Mouse (Mus musculus) intestine, embryonic 16.5 days (tissue): ENCODE data around the gene Pcca. TPM values are rescaled to one million over a fixed set of nuclear protein-coding genes. Genes with fewer than 3 reads are reported as not detected.
A peak's percentile ranks its signal among the peaks of the same experiment; 100 is the strongest.

Experiments used
- ATAC-seq: fragments of 200-750 bp; cut with Nextera tagmentation; 2 replicates; pipeline ENCODE4 v1.8.0; 2017; ENCODE audit warnings: moderate TSS enrichment, moderate library complexity
- H3K27ac ChIP-seq: fragments of 300-500 bp; sonication (generic); 2 replicates; pipeline ENCODE4 v1.5.1; 2014; ENCODE audit warnings: mild to moderate bottlenecking, low read length
- H3K27me3 ChIP-seq: fragments of 300-500 bp; sonication (generic); replicated peaks from 2 replicates; pipeline ENCODE4 v1.6.1; 2014; ENCODE audit warnings: low read length, control low read depth, mixed read lengths; ENCODE audit not compliant: control insufficient read depth, insufficient read depth
- H3K36me3 ChIP-seq: fragments of 300-500 bp; sonication (generic); 2 replicates; pipeline ENCODE4 v1.6.1; 2014; ENCODE audit warnings: low read length, control low read depth; ENCODE audit not compliant: control insufficient read depth, insufficient read depth
- H3K4me1 ChIP-seq: fragments of 300-500 bp; sonication (generic); 2 replicates; pipeline ENCODE4 v1.6.1; 2014; ENCODE audit warnings: low read length, control low read depth, mixed read lengths; ENCODE audit not compliant: control insufficient read depth, insufficient read depth
- H3K4me2 ChIP-seq: fragments of 300-500 bp; sonication (generic); 2 replicates; pipeline ENCODE4 v1.6.1; 2014; ENCODE audit warnings: low read depth, low read length, control low read depth
- H3K4me3 ChIP-seq: fragments of 300-500 bp; sonication (generic); 2 replicates; pipeline ENCODE4 v1.5.1; 2014; ENCODE audit warnings: mild to moderate bottlenecking, low read length
- H3K9ac ChIP-seq: fragments of 300-500 bp; sonication (generic); 2 replicates; pipeline ENCODE4 v1.6.1; 2014; ENCODE audit warnings: low read depth, low read length
- H3K9me3 ChIP-seq: fragments of 300-500 bp; sonication (generic); 2 replicates; pipeline ENCODE4 v1.6.1; 2016; ENCODE audit warnings: low read length, control low read depth; ENCODE audit not compliant: control insufficient read depth
- WGBS: fragments of 180-500 bp; shearing (Covaris S2); extraction: QIAGEN DNeasy Blood & Tissue Kit; methylation state at CpG from one replicate; pipeline ENCODE4 v1.1.7; 2014; 5-methylcytosine and 5-hydroxymethylcytosine counted together
- polyA plus RNA-seq: library from polyadenylated mRNA; unstranded; fragments of >200 nt; fragmentation: Nextera tagmentation; extraction: Ambion mirVana; gene quantifications from 2 replicates; pipeline ENCODE4 v1.2.1, GENCODE M21; 2015

Pcca gene
- 17.3 and 18.3 TPM in 2 replicates for polyA plus RNA-seq

DNA sequence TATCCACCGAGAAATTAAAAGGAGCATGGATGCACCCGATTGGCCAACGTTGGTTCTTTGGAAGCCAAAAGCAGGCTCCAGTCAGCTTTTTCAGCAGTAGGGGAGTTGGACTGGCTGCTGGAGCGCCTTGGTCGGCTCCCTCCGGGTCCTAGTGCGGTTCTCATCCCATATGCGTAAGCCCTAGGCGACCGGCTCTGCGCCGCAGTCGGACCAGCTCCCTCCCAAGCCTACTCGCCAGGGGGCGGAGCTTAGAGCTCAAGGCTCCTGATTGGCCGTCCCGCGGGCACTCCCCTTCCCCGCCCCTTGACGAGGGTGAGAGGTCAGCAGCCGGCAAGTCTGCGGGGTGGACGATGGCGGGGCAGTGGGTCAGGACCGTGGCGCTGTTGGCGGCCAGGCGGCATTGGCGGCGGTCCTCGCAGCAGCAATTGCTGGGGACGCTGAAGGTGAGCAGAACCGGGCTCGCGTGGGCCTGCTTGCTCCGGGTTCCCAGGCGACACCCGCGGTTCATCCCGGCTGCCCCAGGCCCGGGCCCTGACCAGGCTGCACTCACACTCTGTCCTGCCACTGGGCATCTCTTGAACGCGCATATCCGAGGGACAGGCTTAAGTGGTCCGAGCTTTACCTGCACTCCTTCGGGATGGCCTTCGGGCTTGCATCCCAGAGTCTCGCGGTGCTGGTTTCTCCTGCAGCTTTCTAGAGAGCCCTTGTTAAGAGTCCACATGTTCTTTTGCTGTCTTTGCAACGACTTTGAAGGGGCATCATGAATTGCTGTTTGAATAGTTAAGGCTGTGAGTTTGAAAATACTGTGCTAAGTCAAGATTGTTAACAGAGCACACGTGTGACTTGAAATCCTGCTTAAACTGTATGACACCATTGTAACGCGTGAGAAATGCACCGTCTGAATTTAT lies at the start of gene Pcca:
Gene Pcca, plus strand, starts transcription at position 308 of the 908 bp plus-strand sequence.
- H3K9me3 ChIP-seq, result no peaks in the 10 kb centered on the region
- no peaks in the 10 kb centered on the region; the same call in 1 of the 2 replicates for H3K4me1 ChIP-seq
- H3K4me3 ChIP-seq, result peak within 1 kb of the TSS; percentile 66
- peak within 1 kb of the TSS; percentile 89 for H3K4me2 ChIP-seq
- no peak within 1 kb of the TSS; the same call in 1 of the 2 replicates for H3K27ac ChIP-seq
- ATAC-seq, result peak; percentile 100
- H3K27me3 ChIP-seq, result no peaks in the 10 kb centered on the region
- peak within 1 kb of the TSS; percentile 77 for H3K9ac ChIP-seq
- H3K36me3 ChIP-seq, result no peaks in the 10 kb centered on the region
- WGBS, result 3% methylated on average over 54 of the region's 54 CpGs

GRCm38 (mm10) chr14:122484458-122484843 lies 49.7 kb upstream of the Pcca start:
- Histone ChIP-seq H3K9me3 (no peaks in the 10 kb centered on the region), H3K36me3 (no peaks in the 10 kb centered on the region), H3K4me2 (no peak overlapping the region), H3K27me3 (peaks cover 61% of the 10 kb centered on the region), H3K9ac (no peak overlapping the region), H3K4me3 (no peak overlapping the region), H3K27ac (no peak overlapping the region), H3K4me1 (no peaks in the 10 kb centered on the region)
- 0% methylated on average over 4 of the region's 4 CpGs for WGBS
- no peak for ATAC-seq

DNA sequence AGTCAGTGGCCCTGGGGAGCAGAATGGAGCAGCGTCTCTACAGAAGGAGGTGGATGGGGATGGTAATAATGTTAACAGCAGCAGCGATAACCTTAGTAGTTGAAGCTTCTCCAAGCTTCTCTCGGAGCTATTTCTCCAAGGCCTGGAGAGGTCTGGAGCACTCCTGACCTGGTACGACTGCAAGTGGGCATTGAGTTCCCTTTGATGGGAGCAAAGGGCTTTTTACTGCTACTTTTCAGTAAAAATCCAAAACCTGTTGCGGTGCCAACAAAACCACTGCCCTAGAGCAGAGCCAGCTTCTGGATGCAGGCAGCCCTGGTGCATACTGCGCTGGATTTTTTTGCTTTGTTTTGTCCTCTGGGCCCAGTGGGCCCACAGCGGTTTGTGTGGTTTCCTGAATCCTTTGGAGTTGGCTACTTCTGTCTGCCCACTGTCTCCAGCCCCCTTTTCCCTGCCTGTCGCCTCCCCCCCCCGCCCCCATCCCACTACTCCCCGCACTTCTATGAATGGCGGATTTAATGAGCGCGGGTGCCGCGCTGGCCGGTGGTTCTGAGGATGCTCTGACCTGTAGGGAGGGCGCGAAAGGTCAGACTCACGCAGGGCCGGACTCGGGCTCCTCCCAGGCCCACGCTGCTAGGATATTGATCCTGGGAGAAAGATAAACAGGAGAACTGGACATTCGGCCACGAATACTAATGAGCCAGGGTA lies 49.1 kb upstream of the Pcca start:
- H3K36me3 ChIP-seq, result no peaks in the 10 kb centered on the region
- H3K9me3 ChIP-seq, result no peaks in the 10 kb centered on the region
- no peak for ATAC-seq
- no peaks in the 10 kb centered on the region for H3K4me1 ChIP-seq
- H3K4me2 ChIP-seq, result no peak overlapping the region
- no peak overlapping the region for H3K27ac ChIP-seq
- H3K4me3 ChIP-seq, result no peak overlapping the region
- peaks cover 64% of the 10 kb centered on the region for H3K27me3 ChIP-seq
- H3K9ac ChIP-seq, result no peak overlapping the region
- WGBS, result 2% methylated on average over 23 of the region's 24 CpGs

DNA sequence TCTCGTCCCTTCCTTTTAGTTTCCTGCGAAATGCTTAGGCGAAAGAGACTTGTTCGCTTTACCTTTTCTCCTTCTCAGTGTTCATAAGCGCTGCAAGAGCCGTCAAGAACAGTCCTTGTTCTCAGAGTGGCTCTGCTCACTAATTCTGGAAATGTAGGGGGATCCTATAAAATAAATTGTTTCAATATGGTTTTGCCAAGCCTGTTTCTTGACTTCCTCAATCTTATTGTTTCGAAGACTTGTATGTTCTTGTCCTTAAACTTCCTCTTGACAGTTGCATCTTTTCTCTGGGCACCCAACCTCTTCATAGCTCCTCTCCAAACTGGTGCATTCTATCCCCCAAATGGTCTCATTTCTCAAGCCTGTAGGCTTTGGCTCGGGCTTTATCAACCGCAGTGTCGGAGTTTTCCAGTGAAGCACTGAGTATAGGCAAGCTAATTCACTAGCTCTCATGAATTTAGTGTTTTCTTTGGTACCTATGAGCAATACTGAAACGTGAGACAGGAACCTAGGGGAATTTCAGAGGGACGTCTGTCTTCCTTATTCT lies 48.4 kb upstream of the Pcca start:
- ATAC-seq, result no peak
- WGBS, result 4% methylated on average over 12 of the region's 12 CpGs
- H3K36me3 ChIP-seq, result no peaks in the 10 kb centered on the region
- H3K9ac ChIP-seq, result no peak overlapping the region
- H3K4me1 ChIP-seq, result no peaks in the 10 kb centered on the region
- no peak overlapping the region for H3K27ac ChIP-seq
- H3K4me2 ChIP-seq, result no peak overlapping the region
- H3K9me3 ChIP-seq, result no peaks in the 10 kb centered on the region
- H3K4me3 ChIP-seq, result no peak overlapping the region
- peaks cover 65% of the 10 kb centered on the region for H3K27me3 ChIP-seq

- H3K27ac ChIP-seq, result no peak overlapping the region
- H3K9ac ChIP-seq, result no peak overlapping the region
- H3K9me3 ChIP-seq, result no peaks in the 10 kb centered on the region
- H3K4me1 ChIP-seq, result no peaks in the 10 kb centered on the region
- WGBS, result 16% methylated on average over 1 of the region's 1 CpGs
- H3K27me3 ChIP-seq, result peaks cover 65% of the 10 kb centered on the region
- no peak for ATAC-seq
- no peaks in the 10 kb centered on the region for H3K36me3 ChIP-seq
- no peak overlapping the region for H3K4me2 ChIP-seq
- H3K4me3 ChIP-seq, result no peak overlapping the region
These were observed 47.5 kb upstream of the Pcca start for GRCm38 (mm10) chr14:122486611-122487010.

DNA sequence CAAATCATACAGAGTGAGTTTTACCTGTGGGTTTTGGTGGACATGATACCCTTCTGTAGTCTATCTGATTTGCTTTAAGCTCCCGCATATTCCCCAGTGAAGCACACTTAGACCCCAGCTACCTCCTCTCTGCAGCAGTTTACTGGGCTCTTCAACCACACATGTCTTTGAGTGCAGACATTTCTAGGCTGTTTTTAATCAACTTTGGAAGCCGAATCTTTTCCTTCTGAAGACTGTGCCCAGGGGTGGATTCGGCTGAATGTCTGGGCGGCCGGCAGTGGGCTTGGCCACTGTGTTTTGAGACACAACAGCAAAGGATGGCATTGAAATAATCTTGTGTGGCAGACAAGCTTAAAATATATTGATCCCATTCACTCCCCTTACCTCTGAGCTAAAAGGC lies 46.8 kb upstream of the Pcca start:
- ATAC-seq, result no peak
- H3K27ac ChIP-seq, result no peak overlapping the region
- no peak overlapping the region for H3K4me2 ChIP-seq
- peaks cover 59% of the 10 kb centered on the region for H3K27me3 ChIP-seq
- no peak overlapping the region for H3K9ac ChIP-seq
- no peaks in the 10 kb centered on the region for H3K4me1 ChIP-seq
- WGBS, result 7% methylated on average over 5 of the region's 5 CpGs
- H3K36me3 ChIP-seq, result no peaks in the 10 kb centered on the region
- H3K4me3 ChIP-seq, result no peak overlapping the region
- H3K9me3 ChIP-seq, result no peaks in the 10 kb centered on the region

DNA sequence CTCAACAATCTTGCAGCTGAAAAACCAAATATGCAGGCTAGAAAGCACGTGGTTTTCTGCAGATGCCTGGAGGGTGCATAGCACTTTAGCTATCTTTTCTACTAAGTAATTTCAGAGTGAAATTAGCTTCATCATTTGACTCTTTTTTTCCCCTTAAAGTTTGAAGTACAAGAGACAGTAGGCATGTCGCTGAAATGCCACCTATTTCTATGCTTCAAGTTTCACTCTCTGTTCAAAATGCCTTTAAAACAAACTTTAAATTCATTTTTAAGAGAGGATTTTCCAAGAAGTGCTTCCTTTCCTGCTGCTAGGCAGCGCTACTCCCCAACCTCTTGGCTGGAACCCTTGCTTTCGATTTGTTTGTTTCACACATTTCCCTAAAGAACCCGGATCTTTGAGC lies 45.1 kb upstream of the Pcca start:
- no peak for ATAC-seq
- no peaks in the 10 kb centered on the region for H3K4me1 ChIP-seq
- H3K4me3 ChIP-seq, result no peak overlapping the region
- H3K9me3 ChIP-seq, result no peaks in the 10 kb centered on the region
- H3K4me2 ChIP-seq, result no peak overlapping the region
- H3K27ac ChIP-seq, result no peak overlapping the region
- H3K27me3 ChIP-seq, result peaks cover 45% of the 10 kb centered on the region
- 1% methylated on average over 5 of the region's 5 CpGs for WGBS
- no peak overlapping the region for H3K9ac ChIP-seq
- no peaks in the 10 kb centered on the region for H3K36me3 ChIP-seq

DNA sequence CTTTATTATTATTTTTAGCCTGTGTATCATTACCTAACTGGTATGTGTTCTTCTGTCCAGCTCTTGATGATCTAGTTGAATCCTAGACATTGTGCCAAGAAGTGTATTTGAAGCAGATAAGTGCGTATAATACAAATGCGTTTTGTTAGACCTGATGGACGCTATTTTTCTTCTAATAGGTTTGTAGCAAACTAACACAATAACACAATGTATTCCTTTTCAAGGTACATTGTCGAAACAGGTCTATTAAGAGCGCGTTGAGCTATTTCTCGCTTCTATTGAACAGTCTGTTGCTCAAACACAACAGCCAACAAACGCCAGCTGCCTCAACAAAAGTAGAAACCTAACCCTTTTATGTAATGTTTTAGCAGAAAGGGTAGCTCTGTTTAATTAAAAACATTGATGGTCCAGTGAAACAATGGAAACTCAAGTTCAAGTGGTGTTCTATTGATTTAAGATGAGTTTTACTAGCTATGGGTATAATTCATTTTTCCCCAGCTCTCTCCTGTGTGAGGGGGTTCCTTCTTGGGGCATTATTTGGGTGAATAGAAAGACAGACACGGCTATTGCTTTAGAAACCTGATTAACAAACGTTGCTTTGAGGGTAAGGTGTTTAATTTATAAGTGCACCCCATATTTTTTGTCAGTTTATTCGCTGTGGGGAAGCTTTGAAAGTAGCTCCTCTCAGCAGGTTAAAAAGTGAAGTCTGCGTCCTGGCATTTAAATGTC lies 44.3 kb upstream of the Pcca start:
- Histone ChIP-seq H3K9ac (no peak overlapping the region), H3K4me2 (no peak overlapping the region), H3K4me1 (no peaks in the 10 kb centered on the region), H3K9me3 (no peaks in the 10 kb centered on the region), H3K4me3 (no peak overlapping the region), H3K36me3 (no peaks in the 10 kb centered on the region), H3K27ac (no peak overlapping the region), H3K27me3 (peaks cover 37% of the 10 kb centered on the region)
- ATAC-seq, result no peak
- WGBS, result 5% methylated on average over 12 of the region's 12 CpGs
